Mouse (Mus musculus) kidney, postnatal 0 days (tissue): ENCODE data around the gene Gm20518. TPM values are rescaled to one million over a fixed set of nuclear protein-coding genes. Genes with fewer than 3 reads are reported as not detected.

Experiments used
- ATAC-seq: fragments of 200-750 bp; cut with Nextera tagmentation; replicated peaks from 2 replicates; pipeline ENCODE4 v1.8.0; 2017; ENCODE audit warnings: low read depth, moderate number of reproducible peaks, moderate TSS enrichment, moderate library complexity; ENCODE audit not compliant: low FRiP score
- DNase-seq: peaks from one replicate; pipeline ENCODE4 v3.0.0-alpha.2; 2016; ENCODE audit warnings: low spot score
- H3K27ac ChIP-seq: fragments of 300-500 bp; sonication (generic); 2 replicates; pipeline ENCODE4 v1.5.1; 2014; ENCODE audit warnings: mild to moderate bottlenecking
- H3K27me3 ChIP-seq: fragments of 300-500 bp; sonication (generic); 2 replicates; pipeline ENCODE4 v1.6.1; 2014; ENCODE audit warnings: low read length, mixed read lengths; ENCODE audit not compliant: insufficient read depth
- H3K36me3 ChIP-seq: fragments of 300-500 bp; sonication (generic); 2 replicates; pipeline ENCODE4 v1.6.1; 2014; ENCODE audit warnings: low read length, mixed read lengths; ENCODE audit not compliant: insufficient read depth
- H3K4me1 ChIP-seq: fragments of 300-500 bp; sonication (generic); replicated peaks from 2 replicates; pipeline ENCODE4 v1.6.1; 2014; ENCODE audit warnings: antibody characterized with exemption, low read length, mixed read lengths; ENCODE audit not compliant: insufficient read depth
- H3K4me2 ChIP-seq: fragments of 300-500 bp; sonication (generic); 2 replicates; pipeline ENCODE4 v1.6.1; 2014; ENCODE audit warnings: mild to moderate bottlenecking, low read length, moderate library complexity, mixed read lengths
- H3K4me3 ChIP-seq: fragments of 300-500 bp; sonication (generic); replicated peaks from 2 replicates; pipeline ENCODE4 v1.5.1; 2014; ENCODE audit warnings: low read depth, low read length
- H3K9ac ChIP-seq: fragments of 300-500 bp; sonication (generic); 2 replicates; pipeline ENCODE4 v1.6.1; 2014; ENCODE audit warnings: low read depth, low read length
- H3K9me3 ChIP-seq: fragments of 300-500 bp; sonication (generic); replicated peaks from 2 replicates; pipeline ENCODE4 v1.6.1; 2016; ENCODE audit warnings: low read length, inconsistent platforms, mixed read lengths
- CTCF ChIP-seq: IDR thresholded peaks from 2 replicates; pipeline ENCODE4 v1.5.1; 2016; ENCODE audit warnings: antibody characterized with exemption, low read depth, mild to moderate bottlenecking, moderate library complexity
- WGBS: fragments of 180-500 bp; shearing (Covaris S2); extraction: QIAGEN DNeasy Blood & Tissue Kit; methylation state at CpG from one replicate; pipeline ENCODE4 v1.1.7; 2014; 5-methylcytosine and 5-hydroxymethylcytosine counted together
- polyA plus RNA-seq: library from polyadenylated mRNA; unstranded; fragments of >200 nt; fragmentation: Nextera tagmentation; extraction: Ambion mirVana; gene quantifications from 2 replicates; pipeline ENCODE4 v1.2.1, GENCODE M21; 2015

Gm20518 gene
- polyA plus RNA-seq, 1 experiment from 2014 or later: 3.4 TPM

DNA sequence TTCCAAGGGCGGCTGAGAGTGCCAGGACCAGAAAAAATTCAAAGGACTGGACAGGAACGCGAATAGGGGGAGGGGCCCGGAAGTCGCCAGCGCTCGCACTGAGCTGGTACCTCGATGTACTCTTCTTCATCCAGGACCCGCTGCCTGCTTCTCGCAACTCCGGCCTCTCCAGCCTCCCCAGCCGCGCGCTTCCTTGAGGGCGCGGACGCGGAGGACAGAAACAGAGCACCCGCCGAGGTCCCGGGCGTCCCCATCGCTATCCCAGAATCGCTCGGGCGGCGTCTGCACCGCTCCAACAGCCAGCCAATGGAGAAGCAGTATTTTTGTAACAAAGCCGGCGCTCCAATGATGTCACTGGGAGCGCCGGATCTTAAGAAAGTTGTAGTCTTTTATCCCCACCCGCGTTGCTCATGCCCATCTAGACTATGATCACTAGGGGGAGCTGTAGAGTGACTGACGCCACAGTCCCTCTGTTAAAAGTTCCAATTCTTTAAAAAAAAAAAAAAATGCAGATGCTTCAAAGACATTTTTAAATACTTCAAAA is 19.7 kb upstream of the Gm20518 start, which contains the start of gene Ess2:
Gene Ess2, minus strand, starts transcription at position 297 of the 544 bp plus-strand sequence.
- peak; percentile 85 for TF ChIP-seq CTCF
- 1% methylated on average over 35 of the region's 35 CpGs for WGBS

DNA sequence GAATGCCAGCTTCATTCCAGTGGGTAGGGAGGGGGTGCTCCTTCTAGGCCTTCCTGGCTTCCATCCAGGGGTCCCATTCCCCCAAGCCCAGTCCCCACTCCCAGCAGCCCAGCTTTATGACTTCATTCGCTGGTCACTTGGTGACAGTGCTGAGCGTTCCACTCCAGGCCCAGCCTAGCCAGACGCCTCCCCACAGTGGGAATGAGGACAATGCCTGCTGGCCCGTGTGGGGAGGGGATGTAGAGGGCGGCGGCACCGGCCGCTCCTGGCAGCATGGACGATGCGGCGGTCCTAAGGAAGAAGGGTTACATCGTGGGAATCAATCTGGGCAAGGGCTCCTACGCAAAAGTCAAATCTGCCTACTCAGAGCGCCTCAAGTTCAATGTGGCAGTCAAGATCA is 7.0 kb upstream of the Gm20518 start, which contains the start of the genes Dgcr2 and Tssk2:
Gene Dgcr2, minus strand, starts transcription at position 101 of the 400 bp plus-strand sequence.
Gene Tssk2, plus strand, starts transcription at position 176 of the 400 bp plus-strand sequence.
- H3K27ac ChIP-seq: no peak within 1 kb of the TSS
- TF ChIP-seq CTCF: no peak
- H3K9me3 ChIP-seq: no peaks in the 10 kb centered on the region
- H3K9ac ChIP-seq: no peak within 1 kb of the TSS
- no peak within 1 kb of the TSS for H3K4me3 ChIP-seq
- no peaks in the 10 kb centered on the region for H3K4me1 ChIP-seq
- H3K36me3 ChIP-seq: peaks cover 33% of the 10 kb centered on the region
- no peak within 1 kb of the TSS for H3K4me2 ChIP-seq
- no peaks in the 10 kb centered on the region for H3K27me3 ChIP-seq
- WGBS: 91% methylated on average over 14 of the region's 14 CpGs
- no peak for DNase-seq
- no peak for ATAC-seq

More for the DNA sequence above, 19.7 kb upstream of the Gm20518 start, which contains the start of gene Ess2:
- Histone ChIP-seq H3K36me3 (peaks cover 26% of the 10 kb centered on the region), H3K27me3 (peaks cover 42% of the 10 kb centered on the region), H3K9ac (peak within 1 kb of the TSS; percentile 74), H3K4me3 (peak within 1 kb of the TSS; percentile 85), H3K9me3 (no peaks in the 10 kb centered on the region), H3K27ac (no peak within 1 kb of the TSS), H3K4me2 (peak within 1 kb of the TSS; percentile 52), H3K4me1 (peaks cover 11% of the 10 kb centered on the region)
- DNase-seq: peak; percentile 99
- ATAC-seq: peak; percentile 94

DNA sequence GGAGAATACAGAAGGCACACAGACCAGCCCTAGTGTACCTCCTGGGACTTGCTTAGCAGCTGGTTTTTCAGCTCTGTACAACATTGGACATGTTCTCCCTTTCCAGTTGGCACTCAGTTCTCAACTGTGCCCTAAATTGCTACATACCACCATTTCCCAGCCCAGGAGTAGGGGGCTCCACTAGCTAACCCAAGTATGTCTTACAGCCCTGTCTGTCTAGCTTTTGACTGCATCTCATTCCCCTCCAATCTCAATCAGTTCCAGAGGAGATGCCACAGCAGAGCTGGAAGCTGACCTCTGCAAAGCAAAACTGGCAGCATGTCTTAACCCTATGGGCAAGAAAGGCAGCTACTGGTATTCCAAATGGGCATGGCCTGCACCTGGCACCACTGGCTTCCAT is 4.6 kb upstream of the Gm20518 start:
- Histone ChIP-seq H3K9me3 (no peaks in the 10 kb centered on the region), H3K36me3 (peaks cover 10% of the 10 kb centered on the region), H3K4me3 (no peak overlapping the region), H3K4me1 (no peaks in the 10 kb centered on the region), H3K9ac (no peak overlapping the region), H3K27me3 (no peaks in the 10 kb centered on the region), H3K4me2 (no peak overlapping the region), H3K27ac (no peak overlapping the region)
- ATAC-seq (no peak), DNase-seq (no peak)
- no peak for TF ChIP-seq CTCF

DNA sequence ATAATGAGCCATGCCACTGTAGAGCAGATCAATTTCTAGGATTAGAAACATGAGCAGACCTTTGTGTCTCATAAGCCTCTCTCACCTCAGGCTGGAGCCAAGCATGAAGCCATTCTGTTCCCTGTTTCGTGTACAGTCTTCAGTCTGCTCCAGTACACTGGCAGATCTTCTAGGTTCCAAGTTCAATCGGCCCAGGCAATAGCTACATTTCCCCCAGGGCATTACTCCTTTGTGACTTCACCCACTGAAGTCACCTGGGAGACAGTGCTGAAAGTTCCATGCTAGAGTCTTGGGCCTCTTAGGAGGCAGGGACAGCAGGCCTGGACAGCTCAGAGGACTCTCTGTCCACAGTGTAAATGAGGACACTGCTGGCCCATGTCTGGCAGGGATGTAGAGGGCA is 2.5 kb upstream of the Gm20518 start, which contains the start of gene Tssk1:
Gene Tssk1, plus strand, starts transcription at position 301 of the 400 bp plus-strand sequence.
- DNase-seq (no peak), ATAC-seq (no peak)
- H3K4me3 ChIP-seq: no peak within 1 kb of the TSS
- TF ChIP-seq CTCF: no peak
- no peaks in the 10 kb centered on the region for H3K36me3 ChIP-seq
- H3K9ac ChIP-seq: no peak within 1 kb of the TSS
- H3K27me3 ChIP-seq: no peaks in the 10 kb centered on the region
- H3K27ac ChIP-seq: no peak within 1 kb of the TSS
- H3K4me1 ChIP-seq: 0 out of 2 replicates have a peak, but pooled peaks cover 10% of the 10 kb centered on the region
- WGBS: 80% methylated on average over 2 of the region's 2 CpGs
- H3K9me3 ChIP-seq: no peaks in the 10 kb centered on the region
- no peak within 1 kb of the TSS for H3K4me2 ChIP-seq

DNA sequence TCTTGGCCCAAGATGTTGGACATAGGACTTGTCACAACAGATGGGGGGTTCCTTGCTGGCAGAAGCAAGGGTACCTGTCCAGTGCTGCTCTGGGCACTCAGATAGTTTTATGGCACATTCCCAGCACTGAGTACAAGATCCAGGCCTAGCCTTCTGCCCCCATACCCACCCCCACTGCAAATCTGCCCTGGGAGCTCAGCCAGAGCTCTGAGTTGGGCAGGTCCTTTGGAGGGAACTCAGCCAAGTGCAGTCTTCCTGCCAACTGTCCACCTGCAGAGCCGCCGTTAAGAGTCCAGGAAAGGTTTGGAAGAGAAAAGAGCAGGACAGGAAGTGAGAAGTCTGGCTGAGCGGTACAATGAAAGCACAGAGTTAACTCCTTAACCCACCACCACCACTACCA is 1.1 kb upstream of the Gm20518 start:
- Histone ChIP-seq H3K27ac (no peak overlapping the region), H3K9me3 (no peaks in the 10 kb centered on the region), H3K9ac (no peak overlapping the region), H3K36me3 (no peaks in the 10 kb centered on the region), H3K27me3 (no peaks in the 10 kb centered on the region), H3K4me3 (no peak overlapping the region), H3K4me1 (0 out of 2 replicates have a peak, but pooled peaks cover 10% of the 10 kb centered on the region), H3K4me2 (no peak overlapping the region)
- TF ChIP-seq CTCF: no peak
- WGBS: 60% methylated on average over 3 of the region's 3 CpGs
- DNase-seq: no peak
- ATAC-seq: no peak

DNA sequence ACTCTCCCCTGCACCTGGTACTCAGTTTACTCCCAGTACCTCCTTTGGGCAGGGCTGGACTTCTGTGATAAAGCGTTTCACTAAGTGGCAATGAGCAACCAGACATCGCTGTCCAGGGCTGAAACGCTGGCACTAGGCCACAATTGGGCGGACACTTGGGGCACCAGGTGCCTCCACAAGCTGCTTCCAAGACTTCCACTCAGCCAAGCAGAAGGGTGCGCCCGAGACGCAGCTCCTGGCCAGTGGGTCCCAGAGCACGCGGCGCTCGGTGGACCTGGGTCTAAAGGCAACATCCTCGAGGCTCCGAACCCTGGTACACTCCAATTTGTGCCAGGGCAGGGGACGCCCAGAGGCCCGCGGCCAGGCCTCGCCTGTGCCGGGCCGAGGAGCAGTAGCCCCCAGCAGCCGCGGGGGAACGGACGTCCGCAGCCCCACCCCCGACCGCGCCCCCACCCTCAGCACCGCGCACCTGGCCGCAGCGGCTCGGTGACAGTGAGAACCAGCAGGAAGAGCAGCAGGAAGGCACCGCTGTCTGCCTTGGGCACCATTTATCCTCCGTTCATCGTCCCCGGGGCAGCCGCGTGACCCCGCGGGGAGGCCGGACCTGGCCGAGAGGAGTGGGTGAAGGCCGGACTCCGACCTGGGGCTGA is 429 bp downstream of the Gm20518 start:
- no peaks in the 10 kb centered on the region for H3K36me3 ChIP-seq
- WGBS: under 1% methylated on average over 37 of the region's 44 CpGs
- peak overlapping the region; percentile 93 for H3K4me3 ChIP-seq
- H3K9me3 ChIP-seq: no peaks in the 10 kb centered on the region
- H3K27ac ChIP-seq: peak overlapping the region; percentile 97
- TF ChIP-seq CTCF: no peak
- DNase-seq: peak; percentile 68
- peak overlapping the region; percentile 93 for H3K9ac ChIP-seq
- 0 out of 2 replicates have a peak, but pooled peaks cover 10% of the 10 kb centered on the region for H3K4me1 ChIP-seq
- no peaks in the 10 kb centered on the region for H3K27me3 ChIP-seq
- ATAC-seq: peak; percentile 77
- peak overlapping the region; percentile 83 for H3K4me2 ChIP-seq
